Mouse (Mus musculus) small intestine, adult 2 months (tissue): ENCODE measurements around the gene Piezo1. TPM values are rescaled to one million over a fixed set of nuclear protein-coding genes. Genes with fewer than 3 reads are reported as not detected.

Source experiments
- H3K27ac ChIP-seq: fragments of 200-500 bp; 2 replicates; pipeline ENCODE4 v1.5.1; 2012; ENCODE audit warnings: low read depth, low read length, control low read depth, inconsistent platforms; ENCODE audit not compliant: insufficient read depth
- H3K27me3 ChIP-seq: fragments of 200-500 bp; 2 replicates; pipeline ENCODE4 v1.6.1; 2012; ENCODE audit warnings: mild to moderate bottlenecking, moderate library complexity, low read length, inconsistent platforms; ENCODE audit not compliant: control insufficient read depth, insufficient read depth
- H3K36me3 ChIP-seq: fragments of 200-500 bp; 2 replicates; pipeline ENCODE4 v1.6.1; 2012; ENCODE audit warnings: mild to moderate bottlenecking, low read length, control low read depth, inconsistent platforms; ENCODE audit not compliant: control insufficient read depth, insufficient read depth
- H3K4me1 ChIP-seq: fragments of 200-500 bp; 2 replicates; pipeline ENCODE4 v1.6.1; 2012; ENCODE audit warnings: low read length, inconsistent platforms, mixed read lengths; ENCODE audit not compliant: control insufficient read depth, insufficient read depth, insufficient read length
- H3K4me3 ChIP-seq: fragments of 200-500 bp; 2 replicates; pipeline ENCODE4 v1.5.1; 2012; ENCODE audit warnings: low read depth, mild to moderate bottlenecking, control low read depth, inconsistent platforms, low read length, moderate library complexity
- CTCF ChIP-seq: fragments of 200-500 bp; IDR thresholded peaks from 2 replicates; pipeline ENCODE4 v1.5.1; 2012; ENCODE audit warnings: low read depth, mild to moderate bottlenecking, control low read depth, inconsistent platforms, low read length, moderate library complexity, mixed read lengths; ENCODE audit not compliant: insufficient replicate concordance, insufficient read length; ENCODE audit errors: extremely low read depth
- POLR2A ChIP-seq: fragments of 200-500 bp; IDR thresholded peaks from 2 replicates; pipeline ENCODE4 v1.6.1; 2012; ENCODE audit warnings: low read depth, mild to moderate bottlenecking, control low read depth, inconsistent platforms, low read length, moderate library complexity
- WGBS: fragments of 180-500 bp; shearing (Covaris S2); methylation state at CpG from one replicate; pipeline ENCODE4 v1.1.7; 2018; 5-methylcytosine and 5-hydroxymethylcytosine counted together
- polyA plus RNA-seq: library from polyadenylated mRNA; depleted of rRNA; stranded (reverse); fragments of >200 nt; gene quantifications from 2 replicates; pipeline ENCODE4 v1.2.3, GENCODE M21; 2012

The Piezo1 gene
- polyA plus RNA-seq, 1 experiment: 36.4 TPM

GRCm38 (mm10) chr8:122470691-122471090 lies 80.4 kb downstream of the Piezo1 start:
- TF ChIP-seq CTCF (no peak), POLR2A (no peak)
- no peak overlapping the region for H3K27ac ChIP-seq
- peaks cover 25% of the 10 kb centered on the region for H3K36me3 ChIP-seq
- WGBS: 79% methylated on average over 5 of the region's 5 CpGs
- H3K4me1 ChIP-seq: peaks cover 9% of the 10 kb centered on the region; the same call in 1 of the 2 replicates
- no peak overlapping the region for H3K4me3 ChIP-seq
- no peaks in the 10 kb centered on the region for H3K27me3 ChIP-seq

GRCm38 (mm10) chr8:122469965-122470364 lies 81.2 kb downstream of the Piezo1 start:
- no peak overlapping the region for H3K27ac ChIP-seq
- H3K27me3 ChIP-seq: no peaks in the 10 kb centered on the region
- peaks cover 7% of the 10 kb centered on the region for H3K4me1 ChIP-seq
- TF ChIP-seq CTCF (no peak), POLR2A (no peak)
- peaks cover 26% of the 10 kb centered on the region for H3K36me3 ChIP-seq
- no peak overlapping the region for H3K4me3 ChIP-seq
- WGBS: 83% methylated on average over 10 of the region's 10 CpGs

GRCm38 (mm10) chr8:122469407-122469806 lies 81.7 kb downstream of the Piezo1 start:
- no peak overlapping the region for H3K27ac ChIP-seq
- H3K4me1 ChIP-seq: peaks cover 4% of the 10 kb centered on the region
- no peak for TF ChIP-seq CTCF
- TF ChIP-seq POLR2A: no peak
- no peaks in the 10 kb centered on the region for H3K27me3 ChIP-seq
- no peak overlapping the region for H3K4me3 ChIP-seq
- WGBS: 82% methylated on average over 6 of the region's 6 CpGs
- H3K36me3 ChIP-seq: peaks cover 26% of the 10 kb centered on the region

- 92% methylated on average over 13 of the region's 13 CpGs for WGBS
- Histone ChIP-seq H3K36me3 (peaks cover 22% of the 10 kb centered on the region), H3K4me3 (no peak overlapping the region), H3K27ac (no peak overlapping the region), H3K27me3 (no peaks in the 10 kb centered on the region), H3K4me1 (peaks cover 13% of the 10 kb centered on the region)
- TF ChIP-seq POLR2A (no peak), CTCF (no peak)
These were observed 83.3 kb downstream of the Piezo1 start for GRCm38 (mm10) chr8:122467816-122468215.

- H3K36me3 ChIP-seq: peaks cover 22% of the 10 kb centered on the region
- H3K27me3 ChIP-seq: peaks cover 3% of the 10 kb centered on the region; the same call in 1 of the 2 replicates
- TF ChIP-seq POLR2A (no peak), CTCF (no peak)
- H3K4me3 ChIP-seq: no peak overlapping the region
- H3K4me1 ChIP-seq: peaks cover 20% of the 10 kb centered on the region
- H3K27ac ChIP-seq: no peak overlapping the region
- 84% methylated on average over 7 of the region's 7 CpGs for WGBS
These were observed 86.1 kb downstream of the Piezo1 start for GRCm38 (mm10) chr8:122464985-122465384.

- H3K27ac ChIP-seq: peak overlapping the region; percentile 48
- peaks cover 20% of the 10 kb centered on the region for H3K36me3 ChIP-seq
- peaks cover 23% of the 10 kb centered on the region for H3K4me1 ChIP-seq
- H3K4me3 ChIP-seq: peak overlapping the region; percentile 32
- TF ChIP-seq POLR2A (no peak), CTCF (no peak)
- 28% methylated on average over 12 of the region's 12 CpGs for WGBS
- peaks cover 4% of the 10 kb centered on the region; the same call in 1 of the 2 replicates for H3K27me3 ChIP-seq
These were observed 87.2 kb downstream of the Piezo1 start for GRCm38 (mm10) chr8:122463651-122464640.

- Histone ChIP-seq H3K27me3 (peaks cover 4% of the 10 kb centered on the region; the same call in 1 of the 2 replicates), H3K4me3 (no peak overlapping the region), H3K36me3 (peaks cover 14% of the 10 kb centered on the region; the same call in 1 of the 2 replicates), H3K27ac (no peak overlapping the region), H3K4me1 (peaks cover 23% of the 10 kb centered on the region)
- 86% methylated on average over 8 of the region's 8 CpGs for WGBS
- TF ChIP-seq POLR2A (no peak), CTCF (no peak)
These were observed 88.6 kb downstream of the Piezo1 start for GRCm38 (mm10) chr8:122462510-122462909.
